Mouse (Mus musculus): ENCODE measurements around the gene Prkar1a. TPM values are rescaled to one million over a fixed set of nuclear protein-coding genes. Genes with fewer than 3 reads are reported as not detected.

Prkar1a gene
- polyA plus RNA-seq, 1 experiment = 415 TPM

DNA sequence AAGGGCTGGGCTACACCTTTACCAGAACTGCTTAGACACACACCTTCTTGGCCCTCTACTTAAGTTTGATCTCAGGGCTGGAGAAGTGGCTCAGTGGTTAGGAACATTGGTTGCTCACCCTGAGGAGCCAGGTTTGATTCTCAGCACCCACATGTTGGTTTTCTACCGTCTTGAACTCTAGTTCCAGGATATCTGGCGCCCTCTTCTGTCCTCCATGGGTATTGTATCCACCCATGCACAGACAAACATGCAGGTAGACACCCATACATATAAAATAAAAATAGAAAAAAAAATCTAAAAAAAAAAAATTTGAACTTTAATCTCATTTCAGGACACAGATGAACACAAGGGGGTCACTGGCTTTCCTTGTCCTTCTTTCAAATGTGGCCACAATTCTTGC lies 50.6 kb downstream of the Prkar1a start:
- no peaks in the 10 kb centered on the region for H3K4me1 ChIP-seq (ENCODE audit: control insufficient read depth, insufficient read depth, low read length)
- TF ChIP-seq CTCF (IDR thresholded peaks at IDR 0.05; ENCODE audit: extremely low read depth, insufficient read depth, low read length) = no peak
- TF ChIP-seq POLR2A (IDR thresholded peaks at IDR 0.05; ENCODE audit: extremely low read depth, insufficient read depth, low read length) = no peak
- no peak overlapping the region for H3K27ac ChIP-seq (ENCODE audit: insufficient read depth, low read length)
- no peak overlapping the region for H3K4me3 ChIP-seq (ENCODE audit: insufficient read depth, low read length)

DNA sequence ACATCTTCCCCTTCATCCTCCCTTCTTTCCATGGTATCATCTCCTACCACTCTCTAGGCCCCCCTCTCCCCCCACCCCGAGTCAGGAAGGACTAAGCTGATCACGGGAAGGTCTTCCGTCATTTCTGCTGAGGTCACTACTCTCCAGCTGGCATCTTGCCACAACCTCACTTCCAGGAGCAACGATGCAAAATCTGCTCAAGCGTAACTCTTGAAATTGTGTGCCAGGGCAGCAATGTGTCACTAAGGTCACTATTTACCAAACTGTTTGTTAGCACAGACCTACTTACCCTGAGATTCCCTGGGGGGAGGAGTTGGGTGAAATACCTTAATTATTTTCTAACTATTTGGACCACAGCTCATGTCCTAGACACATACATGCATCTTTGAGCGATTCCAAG lies 51.6 kb downstream of the Prkar1a start:
- Histone ChIP-seq H3K4me1 (ENCODE audit: control insufficient read depth, insufficient read depth, low read length) (no peaks in the 10 kb centered on the region), H3K27ac (ENCODE audit: insufficient read depth, low read length) (no peak overlapping the region), H3K4me3 (ENCODE audit: insufficient read depth, low read length) (no peak overlapping the region)
- TF ChIP-seq POLR2A (IDR thresholded peaks at IDR 0.05; ENCODE audit: extremely low read depth, insufficient read depth, low read length) = no peak
- no peak for TF ChIP-seq CTCF (IDR thresholded peaks at IDR 0.05; ENCODE audit: extremely low read depth, insufficient read depth, low read length)

DNA sequence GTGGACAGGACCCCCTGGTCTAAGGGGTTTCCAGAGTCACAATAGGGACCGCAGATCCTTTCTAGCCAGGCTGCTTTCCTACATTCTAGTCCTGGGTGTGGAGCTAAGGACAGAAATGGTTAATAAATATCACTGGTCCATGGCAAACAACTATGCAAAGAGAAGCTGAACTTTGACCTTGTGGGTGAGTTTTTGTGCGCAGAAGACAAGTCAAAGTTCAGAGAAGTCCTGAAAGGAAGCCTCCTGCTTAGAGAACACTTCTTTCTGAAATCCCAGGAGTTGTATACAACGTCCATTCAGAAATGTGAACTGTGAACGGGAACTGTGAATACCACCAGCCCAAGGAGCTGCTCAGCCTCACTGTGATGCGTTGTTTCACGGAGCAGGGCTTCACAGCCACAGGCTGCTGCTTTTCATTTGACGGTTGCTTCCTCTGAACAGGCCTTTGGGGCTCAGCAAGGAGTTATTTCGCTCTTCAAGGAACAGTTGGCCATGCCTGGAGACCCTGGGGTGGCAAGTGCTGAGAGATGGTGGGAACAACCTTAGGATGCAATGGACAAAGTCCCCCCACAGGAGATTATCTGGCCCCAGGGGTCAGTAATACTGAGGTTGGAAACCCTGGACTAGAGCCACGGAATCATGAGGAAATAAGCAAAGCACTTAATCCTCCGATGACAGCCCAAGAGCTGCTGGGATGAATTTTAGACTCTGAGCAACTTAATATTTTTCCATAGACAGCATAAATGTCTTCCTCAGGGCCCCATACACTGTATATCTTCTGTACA lies 53.0 kb downstream of the Prkar1a start:
- H3K4me3 ChIP-seq (ENCODE audit: insufficient read depth, low read length) = no peak overlapping the region
- H3K4me1 ChIP-seq (ENCODE audit: control insufficient read depth, insufficient read depth, low read length) = no peaks in the 10 kb centered on the region
- H3K27ac ChIP-seq (ENCODE audit: insufficient read depth, low read length) = no peak overlapping the region
- TF ChIP-seq CTCF (IDR thresholded peaks at IDR 0.05; ENCODE audit: extremely low read depth, insufficient read depth, low read length) = no peak
- TF ChIP-seq POLR2A (IDR thresholded peaks at IDR 0.05; ENCODE audit: extremely low read depth, insufficient read depth, low read length) = no peak

- no peak for TF ChIP-seq CTCF (IDR thresholded peaks at IDR 0.05; ENCODE audit: extremely low read depth, insufficient read depth, low read length)
- no peak for TF ChIP-seq POLR2A (IDR thresholded peaks at IDR 0.05; ENCODE audit: extremely low read depth, insufficient read depth, low read length)
- Histone ChIP-seq H3K4me1 (ENCODE audit: control insufficient read depth, insufficient read depth, low read length) (no peaks in the 10 kb centered on the region), H3K27ac (ENCODE audit: insufficient read depth, low read length) (no peak overlapping the region), H3K4me3 (ENCODE audit: insufficient read depth, low read length) (no peak overlapping the region)
These were observed 54.6 kb downstream of the Prkar1a start for GRCm38 (mm10) chr11:109703845-109704244.

GRCm38 (mm10) chr11:109704311-109705205 lies 55.4 kb downstream of the Prkar1a start:
- H3K27ac ChIP-seq (ENCODE audit: insufficient read depth, low read length) = no peak overlapping the region
- no peaks in the 10 kb centered on the region for H3K4me1 ChIP-seq (ENCODE audit: control insufficient read depth, insufficient read depth, low read length)
- no peak overlapping the region for H3K4me3 ChIP-seq (ENCODE audit: insufficient read depth, low read length)
- no peak for TF ChIP-seq CTCF (IDR thresholded peaks at IDR 0.05; ENCODE audit: extremely low read depth, insufficient read depth, low read length)
- no peak for TF ChIP-seq POLR2A (IDR thresholded peaks at IDR 0.05; ENCODE audit: extremely low read depth, insufficient read depth, low read length)

DNA sequence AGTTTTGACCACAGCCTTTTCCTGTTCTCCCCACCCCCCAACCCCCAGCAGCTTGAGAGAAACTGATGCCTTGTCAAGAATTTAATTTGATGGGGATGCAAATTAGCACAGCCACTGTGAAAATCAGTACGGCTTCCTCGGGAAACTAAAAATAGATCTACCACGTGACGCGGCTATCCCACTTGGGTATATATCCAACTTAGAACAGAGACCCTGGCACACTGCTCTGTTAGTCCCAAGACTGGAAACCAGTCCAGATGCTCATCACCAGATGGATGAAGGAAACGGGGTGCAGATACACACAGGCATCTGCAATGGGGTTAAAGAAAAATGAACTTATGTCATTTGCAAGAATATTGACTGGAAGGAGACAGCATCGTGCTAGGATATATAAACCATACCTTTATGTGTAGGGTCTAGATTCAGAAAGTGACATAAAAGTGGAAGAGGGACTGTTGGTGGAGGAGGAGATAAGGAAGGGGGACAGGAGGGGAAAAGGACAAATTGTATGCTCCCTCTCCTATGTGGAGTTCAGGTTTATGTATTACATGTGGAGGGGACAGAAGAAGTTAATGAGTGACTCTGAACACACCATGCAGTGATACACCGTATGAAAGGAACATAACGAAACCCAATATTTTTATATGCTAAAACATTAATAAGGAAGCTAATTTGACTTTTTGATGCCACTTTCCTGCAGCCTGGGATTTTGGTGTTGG lies 56.3 kb downstream of the Prkar1a start:
- no peak for TF ChIP-seq POLR2A (IDR thresholded peaks at IDR 0.05; ENCODE audit: extremely low read depth, insufficient read depth, low read length)
- TF ChIP-seq CTCF (IDR thresholded peaks at IDR 0.05; ENCODE audit: extremely low read depth, insufficient read depth, low read length) = no peak
- Histone ChIP-seq H3K4me3 (ENCODE audit: insufficient read depth, low read length) (no peak overlapping the region), H3K27ac (ENCODE audit: insufficient read depth, low read length) (no peak overlapping the region), H3K4me1 (ENCODE audit: control insufficient read depth, insufficient read depth, low read length) (no peaks in the 10 kb centered on the region)

DNA sequence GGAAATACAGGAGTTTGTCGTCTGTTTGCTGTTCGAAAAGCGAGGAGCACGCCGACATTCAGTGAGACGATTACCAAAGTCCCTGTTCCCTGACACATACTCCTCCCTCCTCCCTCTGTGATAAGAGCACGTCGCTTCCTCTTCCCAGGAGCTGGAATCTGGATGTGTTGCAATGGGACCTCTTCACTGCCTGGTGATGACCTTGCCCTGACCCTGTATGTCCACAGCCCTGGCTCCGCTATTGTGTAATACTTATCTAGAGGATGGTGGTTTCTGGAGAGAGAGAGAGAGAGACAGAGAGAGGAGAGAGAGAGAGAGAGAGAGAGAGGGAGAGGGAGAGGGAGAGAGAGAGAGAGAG lies 56.8 kb downstream of the Prkar1a start:
- no peaks in the 10 kb centered on the region for H3K4me1 ChIP-seq (ENCODE audit: control insufficient read depth, insufficient read depth, low read length)
- no peak overlapping the region for H3K4me3 ChIP-seq (ENCODE audit: insufficient read depth, low read length)
- no peak overlapping the region for H3K27ac ChIP-seq (ENCODE audit: insufficient read depth, low read length)
- TF ChIP-seq CTCF (IDR thresholded peaks at IDR 0.05; ENCODE audit: extremely low read depth, insufficient read depth, low read length) (no peak), POLR2A (IDR thresholded peaks at IDR 0.05; ENCODE audit: extremely low read depth, insufficient read depth, low read length) (no peak)

DNA sequence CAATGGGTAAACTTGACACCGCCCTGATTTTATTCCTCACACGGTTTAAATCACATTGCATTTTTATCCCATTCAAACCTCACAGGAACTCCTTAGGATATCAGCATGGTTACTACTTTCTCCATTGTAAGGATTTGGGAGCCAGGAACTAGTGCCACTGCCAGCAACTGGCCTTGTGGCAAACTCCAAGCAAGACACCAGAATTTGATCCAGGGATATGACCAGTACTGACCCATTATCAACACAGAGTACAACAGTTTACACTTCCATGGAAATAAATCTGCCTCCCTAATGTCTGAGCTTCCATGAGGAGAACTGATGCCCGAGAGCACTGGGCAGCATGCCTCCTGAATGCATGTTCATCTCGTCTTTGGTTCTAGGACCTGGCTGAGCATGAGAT lies 57.4 kb downstream of the Prkar1a start:
- Histone ChIP-seq H3K4me1 (ENCODE audit: control insufficient read depth, insufficient read depth, low read length) (no peaks in the 10 kb centered on the region), H3K4me3 (ENCODE audit: insufficient read depth, low read length) (no peak overlapping the region), H3K27ac (ENCODE audit: insufficient read depth, low read length) (no peak overlapping the region)
- no peak for TF ChIP-seq POLR2A (IDR thresholded peaks at IDR 0.05; ENCODE audit: extremely low read depth, insufficient read depth, low read length)

DNA sequence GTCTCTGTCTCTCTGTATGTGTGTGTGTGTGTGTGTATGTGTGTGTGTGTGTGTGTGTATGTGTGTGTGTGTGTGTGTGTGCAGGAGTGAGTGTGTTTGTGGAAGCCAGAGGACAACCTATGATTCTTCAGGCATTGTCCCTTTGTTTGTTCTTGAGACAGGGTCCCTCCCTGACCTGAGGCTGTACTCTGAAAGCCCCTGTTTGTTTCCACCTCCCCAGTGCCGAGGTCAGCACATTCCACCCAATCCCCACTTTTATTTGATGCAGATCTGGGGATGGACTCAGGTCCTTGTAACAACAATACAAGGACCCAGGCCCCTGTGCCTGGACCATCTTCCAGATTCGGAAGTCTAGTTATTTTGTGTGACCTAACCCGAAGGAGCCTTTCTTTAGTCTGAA lies 58.2 kb downstream of the Prkar1a start:
- TF ChIP-seq CTCF (IDR thresholded peaks at IDR 0.05; ENCODE audit: extremely low read depth, insufficient read depth, low read length) = no peak
- no peak for TF ChIP-seq POLR2A (IDR thresholded peaks at IDR 0.05; ENCODE audit: extremely low read depth, insufficient read depth, low read length)

More for the DNA sequence above, 58.2 kb downstream of the Prkar1a start:
- H3K4me3 ChIP-seq (ENCODE audit: insufficient read depth, low read length) = no peak overlapping the region
- no peaks in the 10 kb centered on the region for H3K4me1 ChIP-seq (ENCODE audit: control insufficient read depth, insufficient read depth, low read length)
- H3K27ac ChIP-seq (ENCODE audit: insufficient read depth, low read length) = no peak overlapping the region
